Mouse (Mus musculus): ENCODE measurements around the gene Gm42906. TPM values are rescaled to one million over a fixed set of nuclear protein-coding genes. Genes with fewer than 3 reads are reported as not detected.

The Gm42906 gene
- total and polyA plus RNA-seq, 3 experiments: not detected

DNA sequence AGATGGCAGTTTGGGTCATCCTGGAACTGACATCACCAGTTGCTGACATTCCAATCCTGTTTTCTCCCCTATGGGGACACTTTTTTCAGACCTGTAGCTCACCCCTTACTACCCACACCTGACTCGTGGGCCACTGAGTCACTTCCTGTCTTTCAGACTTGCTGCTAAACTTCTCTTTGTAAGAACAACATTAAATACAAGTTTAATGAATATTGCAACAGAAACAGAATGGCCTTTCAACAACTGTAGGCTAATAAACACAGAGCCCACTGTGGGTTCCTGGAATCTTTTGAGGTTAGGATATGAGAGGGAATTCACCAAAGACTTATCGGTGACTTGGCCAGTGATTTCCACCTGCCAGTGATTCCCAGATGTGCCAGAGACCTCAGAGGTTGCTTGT lies 318.1 kb downstream of the Gm42906 start:
- H3K4me1 ChIP-seq (ENCODE audit: control insufficient read depth in 1 of 2, insufficient read depth in 2 of 2, low read length in 2 of 2): no peaks in the 10 kb centered on the region
- DNase-seq (ENCODE audit: low read depth, low spot score): no peak
- H3K4me3 ChIP-seq (ENCODE audit: control insufficient read depth in 1 of 2, insufficient read depth in 1 of 2, low read depth in 2 of 2, low read length in 2 of 2): no peak overlapping the region
- no peaks in the 10 kb centered on the region for H3K9me3 ChIP-seq (replicated peaks; ENCODE audit: insufficient read depth, low read length)
- H3K9ac ChIP-seq (ENCODE audit: control insufficient read depth, low read depth, low read length, poor library complexity, severe bottlenecking): no peak overlapping the region
- H3K27me3 ChIP-seq (ENCODE audit: control insufficient read depth in 1 of 2, insufficient read depth in 2 of 2, low read length in 2 of 2): no peaks in the 10 kb centered on the region
- H3K79me2 ChIP-seq (ENCODE audit: control insufficient read depth, insufficient read depth, low read length, poor library complexity): no peaks in the 10 kb centered on the region
- H3K36me3 ChIP-seq (ENCODE audit: control insufficient read depth in 1 of 2, insufficient read depth in 2 of 2, low read length in 2 of 2): no peaks in the 10 kb centered on the region
- no peak overlapping the region for H3K27ac ChIP-seq (ENCODE audit: control insufficient read depth, low read depth, low read length)
- TF ChIP-seq GATA1 (IDR thresholded peaks at IDR 0.05; ENCODE audit: low read depth, low read length): no peak

DNA sequence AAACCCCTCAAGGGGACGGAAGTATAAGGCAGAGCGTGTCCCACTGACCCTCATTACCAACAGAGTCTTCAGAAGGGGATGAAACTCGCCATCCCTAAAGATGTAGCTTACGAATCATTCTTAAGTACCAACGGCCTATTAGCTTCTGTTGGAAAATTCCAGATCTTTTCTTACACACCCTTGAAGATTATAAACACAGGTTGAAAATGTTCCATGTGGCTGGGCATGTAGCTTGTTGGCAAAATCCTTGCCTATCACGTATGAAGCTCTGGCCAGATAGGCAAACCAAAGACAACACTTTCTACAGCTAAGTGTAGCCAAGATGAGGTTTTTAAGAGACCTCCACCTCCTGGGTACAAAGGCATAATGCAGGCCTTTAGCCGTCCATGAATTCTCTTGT lies 319.0 kb downstream of the Gm42906 start:
- Histone ChIP-seq H3K9me3 (replicated peaks; ENCODE audit: insufficient read depth, low read length) (no peaks in the 10 kb centered on the region), H3K27me3 (ENCODE audit: control insufficient read depth in 1 of 2, insufficient read depth in 2 of 2, low read length in 2 of 2) (no peaks in the 10 kb centered on the region), H3K79me2 (ENCODE audit: control insufficient read depth, insufficient read depth, low read length, poor library complexity) (no peaks in the 10 kb centered on the region), H3K4me1 (ENCODE audit: control insufficient read depth in 1 of 2, insufficient read depth in 2 of 2, low read length in 2 of 2) (no peaks in the 10 kb centered on the region), H3K9ac (ENCODE audit: control insufficient read depth, low read depth, low read length, poor library complexity, severe bottlenecking) (no peak overlapping the region), H3K4me3 (ENCODE audit: control insufficient read depth in 1 of 2, insufficient read depth in 1 of 2, low read depth in 2 of 2, low read length in 2 of 2) (no peak overlapping the region), H3K36me3 (ENCODE audit: control insufficient read depth in 1 of 2, insufficient read depth in 2 of 2, low read length in 2 of 2) (no peaks in the 10 kb centered on the region), H3K27ac (ENCODE audit: control insufficient read depth, low read depth, low read length) (no peak overlapping the region)
- TF ChIP-seq JUND (IDR thresholded peaks at IDR 0.05; ENCODE audit: low read depth, low read length): no peak
- TF ChIP-seq ZMIZ1 (IDR thresholded peaks at IDR 0.05; ENCODE audit: low read depth, low read length): no peak
- no peak for TF ChIP-seq NRF1 (IDR thresholded peaks at IDR 0.05; ENCODE audit: insufficient read depth, low read depth, low read length, poor library complexity, severe bottlenecking)
- TF ChIP-seq SIN3A (IDR thresholded peaks at IDR 0.05; ENCODE audit: low read length): no peak
- no peak for TF ChIP-seq MXI1 (IDR thresholded peaks at IDR 0.05; ENCODE audit: low read depth, low read length)
- TF ChIP-seq GABPA (IDR thresholded peaks at IDR 0.05; ENCODE audit: low read depth, low read length): no peak
- TF ChIP-seq HCFC1 (IDR thresholded peaks at IDR 0.05; ENCODE audit: low read depth, low read length): no peak
- TF ChIP-seq MAX (IDR thresholded peaks at IDR 0.05; ENCODE audit: low read length): no peak
- no peak for TF ChIP-seq NELFE (IDR thresholded peaks at IDR 0.05; ENCODE audit: low read depth, low read length)
- TF ChIP-seq UBTF (IDR thresholded peaks at IDR 0.05; ENCODE audit: borderline replicate concordance, insufficient read depth, low read depth, low read length): no peak
- TF ChIP-seq ETS1 (IDR thresholded peaks at IDR 0.05; ENCODE audit: low read depth, low read length): no peak
- TF ChIP-seq TBP (IDR thresholded peaks at IDR 0.05; ENCODE audit: low read depth, low read length): no peak
- no peak for TF ChIP-seq MAZ (IDR thresholded peaks at IDR 0.05; ENCODE audit: low read depth, low read length)
- TF ChIP-seq POLR2AphosphoS5 (IDR thresholded peaks at IDR 0.05; ENCODE audit: borderline replicate concordance, low read depth, low read length): no peak
- no peak for TF ChIP-seq RCOR1 (IDR thresholded peaks at IDR 0.05; ENCODE audit: low read depth, low read length)
- no peak for TF ChIP-seq USF1 (IDR thresholded peaks at IDR 0.05; ENCODE audit: low read depth, low read length)
- DNase-seq (ENCODE audit: low read depth, low spot score): no peak

All from MEL (cell line).